Mouse (Mus musculus): ENCODE data around the gene Tmigd3. TPM values are rescaled to one million over a fixed set of nuclear protein-coding genes. Genes with fewer than 3 reads are reported as not detected.
A peak's percentile ranks its signal among the peaks of the same experiment; 100 is the strongest.

The Tmigd3 gene
- total RNA-seq, 2 experiments from 2014 or later, result not detected

DNA sequence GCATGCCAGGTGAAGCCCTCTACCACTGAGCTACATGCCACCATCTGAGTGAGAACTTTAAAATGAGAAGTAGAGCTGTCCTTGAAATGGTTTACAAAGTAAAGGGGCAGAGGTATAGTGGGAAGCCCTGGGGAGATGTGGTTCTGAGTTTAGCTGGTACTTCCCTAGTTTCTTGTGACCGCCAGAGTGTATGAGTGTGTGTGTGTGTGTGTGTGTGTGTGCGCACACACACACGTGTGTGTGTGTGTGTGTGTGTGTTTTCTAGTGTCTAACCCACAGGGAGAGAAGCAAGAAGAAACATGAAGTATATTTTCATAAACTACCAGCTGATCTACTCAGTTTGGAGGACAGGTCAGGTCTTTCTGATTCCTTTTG is 57.5 kb downstream of the Tmigd3 start:
- DNase-seq (ENCODE audit: low spot score in 2 of 2), result no peak

DNA sequence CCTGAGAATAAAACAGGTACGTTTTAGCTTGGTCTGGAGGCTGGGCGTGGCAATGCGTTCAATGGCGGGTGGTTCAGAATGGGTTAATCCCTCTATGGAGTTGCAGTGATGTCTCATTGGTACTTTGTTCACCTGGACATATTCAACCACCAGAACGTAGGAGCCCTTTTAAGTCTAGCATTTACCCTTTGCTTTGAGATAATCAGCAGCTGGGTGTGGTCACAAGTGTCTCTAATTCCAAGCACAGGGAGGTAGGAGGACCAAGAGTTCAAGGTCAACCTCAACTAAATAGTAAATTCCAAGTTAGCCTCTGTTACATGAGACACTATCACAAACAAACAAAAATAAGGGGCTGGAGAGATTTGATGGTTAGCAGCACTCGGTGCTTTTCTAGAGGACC is 58.1 kb downstream of the Tmigd3 start:
- no peak for DNase-seq (ENCODE audit: low spot score in 2 of 2)

DNA sequence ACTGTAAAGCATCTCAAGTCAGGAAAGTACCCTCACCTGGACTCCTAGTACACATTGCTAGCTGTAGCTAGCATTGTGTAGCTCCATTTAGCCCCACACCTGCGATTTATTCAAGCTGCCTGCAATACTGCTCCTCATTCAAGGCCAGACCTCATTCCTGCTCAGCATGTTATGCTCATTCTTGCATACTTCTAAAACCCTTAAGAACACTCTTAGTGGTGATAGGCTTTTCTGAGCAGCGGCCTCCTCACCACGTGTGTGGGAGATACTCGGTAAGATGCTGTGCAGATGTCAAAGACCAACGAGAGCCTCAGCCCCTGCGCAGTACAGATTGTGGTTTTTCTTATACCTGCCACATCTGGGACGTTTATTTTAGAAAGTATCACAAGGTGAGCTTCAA is 59.1 kb downstream of the Tmigd3 start:
- no peak for DNase-seq (ENCODE audit: low spot score in 2 of 2)

DNA sequence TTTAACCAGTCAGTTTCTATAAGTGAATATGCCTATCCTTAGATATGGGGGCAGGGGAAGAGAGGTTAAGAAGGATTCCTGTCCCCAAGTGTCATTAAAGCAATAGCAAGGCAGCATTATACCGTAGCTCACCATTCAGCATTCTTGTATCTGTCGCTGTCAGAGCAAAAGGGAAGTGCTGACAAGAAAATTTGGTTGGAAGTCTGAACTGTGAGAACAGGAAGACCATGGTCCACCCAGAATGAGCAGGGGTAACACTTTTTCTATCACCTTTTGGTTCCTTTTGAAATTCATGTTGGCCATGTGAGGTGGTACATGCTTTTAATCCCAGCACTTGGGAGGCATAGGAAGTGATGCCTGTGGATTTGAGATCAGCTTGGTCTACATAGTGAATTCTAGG is 60.4 kb downstream of the Tmigd3 start:
- DNase-seq (ENCODE audit: low spot score in 2 of 2), result no peak

DNA sequence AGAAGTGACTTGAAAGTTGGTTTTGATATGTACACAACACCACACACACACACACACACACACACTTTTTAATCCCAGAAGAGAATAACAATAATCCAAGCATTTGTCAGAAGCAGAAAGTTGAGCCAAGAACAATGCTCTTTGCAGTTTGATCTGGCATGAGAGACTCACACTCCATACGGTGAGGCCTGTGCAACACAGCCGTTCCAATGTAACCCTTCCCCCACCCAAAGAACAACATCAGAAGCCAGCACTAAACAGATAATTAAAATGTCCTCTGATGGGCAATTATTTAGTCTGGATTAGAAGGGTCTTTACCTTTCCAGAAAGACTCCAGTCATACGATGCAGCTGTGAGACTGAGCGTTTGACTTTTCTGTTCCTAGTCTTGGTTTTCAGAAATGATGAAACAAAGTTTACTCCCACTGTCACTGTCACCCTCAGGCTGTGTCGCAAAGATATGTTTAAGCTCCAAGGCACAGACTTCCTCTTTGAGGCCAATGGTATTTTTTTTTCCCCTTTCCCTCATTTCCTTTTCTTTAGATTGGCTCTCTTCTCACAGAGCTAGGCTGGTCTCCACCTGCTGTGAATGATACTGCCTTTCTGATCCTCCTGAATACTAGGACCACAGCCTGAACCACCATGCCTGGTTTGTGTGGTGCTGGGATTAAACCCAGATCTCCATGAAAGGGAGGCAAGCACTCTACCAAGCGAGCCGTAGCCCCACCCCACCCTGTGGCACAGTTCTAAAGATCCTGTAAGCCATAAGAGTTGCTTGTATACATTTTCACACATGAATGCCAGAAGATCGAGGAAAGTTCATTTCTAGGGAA is 61.8 kb downstream of the Tmigd3 start, which contains the start of gene I830077J02Rik:
Gene I830077J02Rik (minus strand): TSS at position 425 of the 832 bp plus-strand sequence.
- no peak for DNase-seq (ENCODE audit: low spot score in 2 of 2)

DNA sequence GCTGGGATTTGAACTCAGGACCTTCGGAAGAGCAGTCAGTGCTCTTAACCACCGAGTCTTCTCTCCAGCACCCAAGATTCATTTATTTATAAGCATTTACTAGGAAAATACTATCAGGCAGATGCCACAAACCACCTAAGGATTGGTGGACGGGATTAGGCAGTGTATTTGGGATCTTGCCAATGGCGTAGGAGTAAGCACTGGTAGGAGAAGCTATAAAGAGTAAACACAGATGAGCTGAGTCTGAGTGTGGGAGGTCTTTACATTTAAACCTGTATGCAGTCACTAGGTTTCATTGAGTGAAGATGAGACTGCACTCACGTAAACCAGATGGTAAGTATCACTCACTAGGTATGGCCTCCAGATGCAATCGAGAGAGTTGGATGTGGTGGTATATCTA is 63.2 kb downstream of the Tmigd3 start:
- no peak for DNase-seq (ENCODE audit: low spot score in 2 of 2)

DNA sequence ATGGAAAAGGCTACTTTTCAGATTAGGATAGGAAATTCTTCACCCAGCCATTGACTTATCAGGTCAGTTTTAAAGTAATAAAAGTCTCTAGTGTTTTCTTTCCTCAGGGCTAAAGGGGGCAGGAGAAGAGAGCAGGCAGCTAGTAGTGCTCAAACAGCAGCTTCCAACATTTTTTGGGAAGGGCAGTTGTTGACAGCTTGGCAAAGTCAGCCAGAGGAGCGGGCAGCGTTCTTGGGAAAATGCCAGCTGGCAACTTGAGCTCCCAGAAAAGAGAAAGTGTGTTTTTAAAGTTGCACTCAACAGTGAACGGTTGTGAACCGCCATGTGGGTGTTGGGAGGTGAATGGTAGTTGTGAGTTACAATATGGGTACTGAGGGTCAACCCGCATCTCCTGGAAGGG is 64.3 kb downstream of the Tmigd3 start:
- peak in 1 of 2 experiments; percentile 37 for DNase-seq (ENCODE audit: low spot score in 2 of 2)

DNA sequence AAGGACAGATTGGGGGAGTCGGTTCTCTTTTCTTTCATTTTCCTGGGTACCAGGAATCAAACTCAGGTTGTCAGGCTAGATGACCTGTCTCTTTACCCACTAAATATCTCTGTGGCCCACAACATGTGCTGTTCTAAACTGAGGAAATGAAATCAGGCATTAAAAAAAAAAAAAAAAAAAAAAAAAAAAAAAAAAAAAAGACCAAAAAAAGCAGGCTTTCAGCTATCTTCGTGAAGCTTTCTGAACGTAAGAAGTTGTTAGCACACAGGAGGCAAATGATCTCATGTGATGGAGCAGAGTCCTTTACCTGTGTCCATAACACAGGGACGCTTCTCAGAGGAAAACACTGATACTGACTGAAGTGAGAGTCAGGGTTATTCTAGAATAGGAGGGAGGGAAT is 65.4 kb downstream of the Tmigd3 start:
- no peak for DNase-seq (ENCODE audit: low spot score in 2 of 2)

DNA sequence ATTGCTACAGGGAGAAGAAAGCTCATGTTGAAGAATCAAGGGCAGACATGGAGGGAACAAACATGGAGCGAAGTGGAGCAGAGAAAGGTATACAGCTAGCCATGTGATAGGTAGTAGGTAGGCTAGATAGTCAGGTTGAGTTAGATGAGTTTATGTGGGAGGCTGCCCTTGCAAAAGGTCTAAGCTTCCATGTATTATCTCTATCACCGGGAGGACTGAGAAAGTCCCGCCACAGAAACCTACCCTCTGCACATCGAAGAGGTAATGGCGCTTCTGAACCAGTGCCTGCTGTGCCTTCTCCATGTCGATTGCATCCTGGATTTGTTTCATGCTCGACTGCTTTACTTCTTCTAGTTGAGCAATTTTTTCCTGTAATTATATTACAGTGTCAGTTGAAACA is 80.6 kb downstream of the Tmigd3 start:
- DNase-seq (ENCODE audit: low spot score in 2 of 2), result no peak

DNA sequence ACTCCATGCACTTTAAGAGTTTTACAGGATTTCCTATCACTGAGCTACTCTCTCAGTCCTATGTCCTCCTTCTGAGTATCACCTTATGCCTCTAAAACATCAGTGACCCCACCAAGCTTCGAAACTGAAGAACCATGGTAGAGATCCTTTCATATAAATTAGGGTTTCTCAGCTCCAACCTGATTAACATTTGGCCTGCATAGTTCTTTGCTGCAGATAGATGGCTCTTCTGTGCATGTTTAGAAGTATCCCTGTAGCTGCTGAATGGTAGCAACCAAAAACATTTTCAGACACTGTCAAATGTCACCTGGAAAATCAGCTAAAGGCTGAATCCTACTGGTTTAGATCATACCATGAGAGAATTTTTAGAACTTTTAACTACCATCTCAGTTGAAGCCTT is 86.5 kb downstream of the Tmigd3 start:
- DNase-seq (ENCODE audit: low spot score in 2 of 2), result no peak

DNA sequence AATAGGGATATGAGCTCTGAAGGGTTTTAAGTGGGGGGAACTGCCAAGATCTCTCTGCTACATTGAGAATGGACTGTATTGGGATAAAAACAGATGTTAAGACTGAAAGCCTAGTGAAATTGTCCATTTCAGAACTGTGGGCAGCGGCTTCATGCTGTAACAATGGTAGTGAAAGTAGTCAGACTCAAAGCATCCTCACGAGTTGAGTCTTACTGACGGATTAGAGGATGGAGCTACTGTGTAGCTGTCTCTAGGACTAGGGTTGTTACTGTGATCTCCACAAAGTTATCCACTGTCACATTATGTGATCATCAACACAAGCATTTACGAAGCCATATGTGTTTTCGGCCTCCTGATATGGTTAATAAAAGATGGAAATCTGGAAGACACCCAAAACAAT is 87.5 kb downstream of the Tmigd3 start:
- DNase-seq (ENCODE audit: low spot score in 2 of 2), result no peak

DNA sequence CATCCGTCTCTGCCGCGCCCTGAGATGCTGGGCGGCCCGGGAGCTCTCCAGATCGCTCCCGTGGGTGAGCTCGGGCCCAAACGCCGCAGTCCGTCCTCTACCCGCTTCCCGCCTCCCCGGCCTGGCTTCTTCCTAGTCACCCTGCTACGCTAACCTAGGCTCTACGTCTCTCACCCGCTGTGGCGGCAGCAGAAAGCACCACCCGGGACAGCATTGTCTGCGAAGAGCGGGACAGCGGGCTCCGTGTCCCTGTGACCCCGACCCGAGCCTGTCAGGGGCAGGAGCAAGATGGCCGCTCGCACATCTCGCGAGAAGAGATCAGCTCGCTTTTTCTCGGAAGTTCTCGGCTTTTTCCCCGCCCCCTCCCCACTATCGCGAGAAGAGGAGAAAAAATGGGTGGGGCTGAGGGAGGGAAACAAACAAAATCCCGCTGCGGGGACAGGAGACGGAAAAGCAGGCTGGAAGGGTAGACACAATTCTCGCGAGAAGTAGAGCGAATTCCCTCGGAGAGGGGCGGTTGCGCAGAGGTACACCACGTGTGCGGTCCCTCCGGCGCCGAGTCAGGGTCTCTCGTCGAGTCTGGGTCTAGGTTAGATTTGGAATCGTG is 88.4 kb downstream of the Tmigd3 start, which contains the start of gene Wdr77:
Gene Wdr77 (plus strand): TSS at position 396 of the 607 bp plus-strand sequence.
- peak; percentile 88 to 95 for DNase-seq (ENCODE audit: low spot score in 2 of 2)

DNA sequence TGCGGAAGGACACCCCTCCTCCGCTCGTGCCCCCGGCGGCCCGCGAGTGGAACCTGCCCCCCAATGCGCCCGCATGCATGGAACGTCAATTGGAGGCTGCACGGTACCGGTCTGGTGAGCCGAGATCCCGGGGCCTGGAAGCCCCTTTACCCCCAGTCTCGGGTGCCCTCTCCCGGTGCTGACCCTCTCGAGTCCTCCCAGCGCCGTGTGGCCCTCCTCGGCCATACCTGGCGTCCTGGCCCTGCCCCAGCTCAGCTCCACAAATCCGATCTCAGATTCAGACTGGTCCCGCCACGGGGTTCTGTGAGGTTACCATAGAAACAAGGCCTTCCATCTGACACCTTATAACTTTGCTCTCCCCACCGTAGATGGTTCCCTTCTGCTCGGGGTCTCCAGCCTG is 88.9 kb downstream of the Tmigd3 start:
- DNase-seq (ENCODE audit: low spot score in 2 of 2), result no peak

DNA sequence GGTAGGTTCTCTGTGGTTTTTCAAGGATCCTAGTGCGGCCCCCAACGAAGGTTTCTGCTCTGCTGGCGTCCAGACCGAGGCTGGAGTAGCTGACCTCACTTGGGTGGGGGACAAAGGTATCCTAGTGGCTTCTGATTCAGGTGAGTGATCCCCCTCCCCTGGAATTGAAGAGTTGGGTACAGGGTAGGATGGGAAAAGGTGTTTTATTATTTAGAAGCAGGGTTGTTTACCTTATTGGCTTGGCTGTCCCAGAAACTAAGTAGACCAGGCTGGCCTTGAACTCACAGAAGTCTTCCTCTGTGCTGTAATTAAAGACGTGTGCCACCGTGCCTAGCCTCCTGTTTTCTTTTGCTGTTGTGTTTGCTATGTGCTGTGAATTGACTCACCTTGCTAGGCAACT is 89.3 kb downstream of the Tmigd3 start, which contains the start of gene Atp5f1:
Gene Atp5f1 (minus strand): TSS at position 101 of the 400 bp plus-strand sequence.
- DNase-seq (ENCODE audit: low spot score in 2 of 2), result no peak

DNA sequence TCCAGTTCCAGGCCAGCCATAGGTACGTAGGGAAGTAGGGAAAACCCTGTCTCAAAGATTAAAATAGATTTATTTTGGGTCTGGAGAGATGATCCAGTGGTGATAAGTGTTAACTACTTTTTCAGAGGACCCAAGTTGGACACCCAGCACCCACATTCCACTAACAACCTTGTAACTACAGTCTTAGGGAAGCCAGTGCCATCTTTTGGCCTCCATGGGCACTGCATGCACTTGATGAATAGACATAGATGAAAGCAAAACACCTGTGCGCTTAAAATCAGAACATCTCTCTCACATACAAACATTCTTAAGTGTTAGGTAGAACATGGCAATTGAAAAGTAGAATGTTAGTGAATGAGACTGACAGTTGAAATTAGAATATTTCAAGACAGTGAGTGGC is 90.0 kb downstream of the Tmigd3 start:
- no peak for DNase-seq (ENCODE audit: low spot score in 2 of 2)

DNA sequence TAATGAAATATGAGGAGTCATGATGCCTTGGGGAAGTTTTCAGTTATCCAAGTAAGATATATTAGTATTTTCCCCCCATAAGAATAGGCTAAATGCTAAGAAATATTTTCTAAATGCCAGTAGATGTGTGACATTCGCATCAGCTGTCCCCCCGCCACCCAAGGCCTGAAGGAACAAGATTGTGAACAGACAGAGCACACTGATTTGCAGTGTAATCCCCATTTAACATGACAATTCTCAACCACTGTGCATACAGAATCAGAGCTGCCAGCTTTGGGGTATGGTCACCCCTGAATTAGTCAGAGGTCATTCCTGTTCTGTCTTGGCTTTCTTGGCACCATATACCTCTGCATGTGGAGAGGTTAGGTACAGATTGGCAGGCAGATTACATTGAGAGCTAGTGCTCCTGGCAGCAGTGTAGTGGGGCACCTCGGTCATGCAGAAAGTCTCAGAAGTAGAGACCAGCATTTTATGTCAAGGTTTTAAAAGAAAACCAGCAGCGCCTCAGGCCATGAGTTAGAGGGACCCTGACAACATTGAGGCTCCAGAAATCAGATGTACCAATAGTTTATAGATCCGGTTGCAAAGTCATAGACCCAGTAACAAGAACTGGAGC is 101.2 kb downstream of the Tmigd3 start:
- DNase-seq (ENCODE audit: low spot score in 2 of 2), result no peak

DNA sequence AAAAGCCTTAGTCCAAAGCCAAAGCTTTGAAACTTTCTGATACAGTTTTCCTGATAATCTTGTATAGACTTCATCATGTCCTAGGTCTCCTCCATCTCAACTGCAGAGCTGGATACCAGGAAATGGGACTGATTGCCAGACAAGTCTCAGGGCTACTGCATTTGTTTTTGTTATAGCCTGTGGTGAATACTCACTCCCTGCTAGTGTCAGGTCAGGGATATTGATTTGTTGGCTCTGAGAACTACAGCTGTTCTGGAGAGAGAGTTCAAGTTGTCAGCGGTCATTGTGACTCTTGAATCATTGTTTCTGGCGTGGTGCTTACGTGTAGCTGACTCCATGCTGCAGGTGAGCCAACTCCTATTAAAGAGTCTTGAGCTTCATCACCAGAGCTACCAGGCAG is 102.7 kb downstream of the Tmigd3 start, which contains the start of gene Ovgp1:
Gene Ovgp1 (plus strand): TSS at position 301 of the 400 bp plus-strand sequence.
- no peak for DNase-seq (ENCODE audit: low spot score in 2 of 2)

Other genes starting within 250 kb of the Tmigd3 start
- gene Ddx20, start 183.3 kb upstream of the Tmigd3 start, total RNA-seq (2021), result 10 to 100 TPM; 12.3 to 15.1 TPM
- gene Inka2, start 166.3 kb upstream of the Tmigd3 start, total RNA-seq (2021), result 10 to 100 TPM; 28.5 to 29.0 TPM
- gene Rap1a, start 69.6 kb upstream of the Tmigd3 start, total RNA-seq (2021), result 100 to 1,000 TPM; 129 to 150 TPM
- gene Adora3, start within 50 bp of the Tmigd3 start, total RNA-seq (2021), result 1 to 10 TPM in 1 of 2 experiments, under 1 TPM in 1; 0.64 to 1.1 TPM
- under 1 TPM; 0.65 to 0.71 TPM for gene I830077J02Rik, start 61.8 kb downstream of the Tmigd3 start, total RNA-seq (2021)
- 10 to 100 TPM; 45.4 to 50.6 TPM for gene Wdr77, start 88.5 kb downstream of the Tmigd3 start, total RNA-seq (2021)
- 100 to 1,000 TPM; 452 to 496 TPM for gene Atp5f1, start 89.2 kb downstream of the Tmigd3 start, total RNA-seq (2021)
- gene Ovgp1, start 102.8 kb downstream of the Tmigd3 start, total RNA-seq (2021), result 1 to 10 TPM; 1.2 to 1.8 TPM
- gene Pifo, start 143.7 kb downstream of the Tmigd3 start, total RNA-seq (2021), result not detected
- not detected for gene Chil5, start 161.9 kb downstream of the Tmigd3 start, total RNA-seq (2021)
- gene Chia1, start 242.3 kb downstream of the Tmigd3 start, total RNA-seq (2021), result not detected